Mouse (Mus musculus): ENCODE measurements at regions not wholly inside any gene's neighbourhood (a gene's known extent, or its start where the extent isn't known, plus 50 kb on each side); places are given as distances from the start of the nearest gene placed in this dataset.
A peak's percentile ranks its signal among the peaks of the same experiment; 100 is the strongest.

GRCm38 (mm10) chr16:50688818-50689506 is 98.0 kb upstream of the Ccdc54 start:
- TF ChIP-seq CTCF (IDR thresholded peaks at IDR 0.05 in 2 of 3, conservative IDR thresholded peaks at IDR 0.05 in 1 of 3; ENCODE audit: control insufficient read depth in 1 of 3, insufficient read depth in 1 of 3, low read depth in 2 of 3, low read length in 3 of 3, poor library complexity in 1 of 3, severe bottlenecking in 1 of 3) (peak in 1 of 3 experiments; percentile 62; a peak in 2 of 6 replicates), TCF12 (IDR thresholded peaks at IDR 0.05; ENCODE audit: low read depth, low read length) (peak; percentile 22; the same call in 1 of the 2 replicates), ZMIZ1 (IDR thresholded peaks at IDR 0.05; ENCODE audit: low read depth, low read length) (no peak), EP300 (IDR thresholded peaks at IDR 0.05; ENCODE audit: low read depth in 1 of 2, low read length in 2 of 2) (peak; percentile 4 to 31; a peak in 1 of 4 replicates), CHD1 (IDR thresholded peaks at IDR 0.05; ENCODE audit: low read depth, low read length) (no peak), ZKSCAN1 (IDR thresholded peaks at IDR 0.05; ENCODE audit: low read depth, low read length) (no peak), BHLHE40 (IDR thresholded peaks at IDR 0.05; ENCODE audit: borderline replicate concordance, low read depth, low read length) (no peak), RCOR1 (IDR thresholded peaks at IDR 0.05; ENCODE audit: low read depth, low read length) (no peak), CHD2 (IDR thresholded peaks at IDR 0.05; ENCODE audit: low read length) (no peak), MAX (IDR thresholded peaks at IDR 0.05; ENCODE audit: low read length) (no peak), ZNF384 (IDR thresholded peaks at IDR 0.05; ENCODE audit: low read depth, low read length) (no peak), MAZ (IDR thresholded peaks at IDR 0.05; ENCODE audit: low read depth, low read length) (no peak), USF2 (IDR thresholded peaks at IDR 0.05; ENCODE audit: borderline replicate concordance in 1 of 2, insufficient read depth in 1 of 2, low read depth in 1 of 2, low read length in 2 of 2) (no peak), GATA1 (IDR thresholded peaks at IDR 0.05; ENCODE audit: low read depth, low read length) (peak; percentile 60)

Data from MEL (cell line).